Mouse (Mus musculus) limb, embryonic 13.5 days (tissue): ENCODE data around the gene Orai3. TPM values are rescaled to one million over a fixed set of nuclear protein-coding genes. Genes with fewer than 3 reads are reported as not detected.

ENCODE experiments used
- ATAC-seq: fragments of 200-750 bp; cut with Nextera tagmentation; 2 replicates; pipeline ENCODE4 v1.8.0; 2017; ENCODE audit warnings: low read depth, moderate number of reproducible peaks, moderate TSS enrichment; ENCODE audit not compliant: low FRiP score
- H3K27ac ChIP-seq: fragments of 300-500 bp; sonication (generic); 2 replicates; pipeline ENCODE4 v1.5.1; 2015; ENCODE audit warnings: inconsistent platforms, mild to moderate bottlenecking, moderate library complexity
- H3K27me3 ChIP-seq: fragments of 300-500 bp; sonication (generic); 2 replicates; pipeline ENCODE4 v1.6.1; 2015; ENCODE audit warnings: mild to moderate bottlenecking, inconsistent platforms
- H3K36me3 ChIP-seq: fragments of 300-500 bp; sonication (generic); 2 replicates; pipeline ENCODE4 v1.6.1; 2015; ENCODE audit warnings: inconsistent platforms, mild to moderate bottlenecking, moderate library complexity
- H3K4me1 ChIP-seq: fragments of 300-500 bp; sonication (generic); 2 replicates; pipeline ENCODE4 v1.6.1; 2015; ENCODE audit warnings: inconsistent platforms
- H3K4me2 ChIP-seq: fragments of 300-500 bp; sonication (generic); replicated peaks from 2 replicates; pipeline ENCODE4 v1.6.1; 2015; ENCODE audit warnings: inconsistent platforms, mild to moderate bottlenecking, moderate library complexity
- H3K4me3 ChIP-seq: fragments of 300-500 bp; sonication (generic); 2 replicates; pipeline ENCODE4 v1.5.1; 2015; ENCODE audit warnings: moderate library complexity, mild to moderate bottlenecking, inconsistent platforms
- H3K9ac ChIP-seq: fragments of 300-500 bp; sonication (generic); 2 replicates; pipeline ENCODE4 v1.6.1; 2015; ENCODE audit warnings: mild to moderate bottlenecking, inconsistent platforms
- H3K9me3 ChIP-seq: fragments of 300-500 bp; sonication (generic); 2 replicates; pipeline ENCODE4 v1.6.1; 2016; ENCODE audit warnings: inconsistent platforms
- WGBS: fragments of 180-500 bp; shearing (Covaris S2); methylation state at CpG from one replicate; pipeline ENCODE4 v1.1.7; 2015; 5-methylcytosine and 5-hydroxymethylcytosine counted together
- polyA plus RNA-seq: library from polyadenylated mRNA; unstranded; fragments of >200 nt; fragmentation: Nextera tagmentation; extraction: Ambion mirVana; gene quantifications from 2 replicates; pipeline ENCODE4 v1.2.1, GENCODE M21; 2015

The Orai3 gene
- polyA plus RNA-seq, 1 experiment from 2014 or later: 20.1 TPM

DNA sequence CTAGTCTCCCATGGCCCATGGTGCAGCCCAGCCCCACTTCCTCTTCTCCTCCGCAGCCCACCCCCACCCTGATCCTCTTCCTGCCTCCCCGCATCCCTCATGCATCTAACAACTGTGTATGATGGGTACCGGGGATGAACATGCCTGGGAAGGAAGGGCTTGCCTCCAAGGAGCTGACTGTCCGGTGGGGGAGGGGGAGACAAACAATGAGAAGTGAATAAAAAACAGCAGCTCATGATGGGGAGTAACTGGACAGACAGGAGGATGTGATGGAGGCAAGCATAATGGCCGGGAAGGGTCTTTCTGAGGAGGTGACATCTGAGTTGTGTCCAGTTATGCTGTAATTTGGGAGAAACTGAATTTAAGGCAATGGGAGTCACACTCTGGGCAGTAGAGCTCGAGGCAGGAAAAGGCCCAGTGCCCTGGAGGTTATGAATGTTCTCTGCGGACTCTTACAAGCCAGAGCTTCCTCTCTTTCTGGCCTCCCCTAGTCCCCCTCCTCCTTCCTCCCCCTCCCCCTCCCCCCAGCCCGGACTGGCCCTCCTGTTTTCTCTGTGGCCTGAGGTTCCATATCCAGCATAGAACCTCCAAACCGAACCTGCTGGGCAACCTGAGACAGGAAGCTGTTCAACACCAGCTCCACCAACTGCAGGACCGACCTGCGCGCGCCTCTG lies 51.4 kb downstream of the Orai3 start:
- H3K9me3 ChIP-seq: no peaks in the 10 kb centered on the region
- H3K4me2 ChIP-seq: no peak overlapping the region
- peaks cover 7% of the 10 kb centered on the region for H3K36me3 ChIP-seq
- peaks cover 28% of the 10 kb centered on the region for H3K4me1 ChIP-seq
- H3K4me3 ChIP-seq: no peak overlapping the region
- ATAC-seq: no peak
- H3K9ac ChIP-seq: no peak overlapping the region
- H3K27ac ChIP-seq: no peak overlapping the region; the same call in 1 of the 2 replicates
- 60% methylated on average over 13 of the region's 13 CpGs for WGBS
- no peaks in the 10 kb centered on the region for H3K27me3 ChIP-seq

DNA sequence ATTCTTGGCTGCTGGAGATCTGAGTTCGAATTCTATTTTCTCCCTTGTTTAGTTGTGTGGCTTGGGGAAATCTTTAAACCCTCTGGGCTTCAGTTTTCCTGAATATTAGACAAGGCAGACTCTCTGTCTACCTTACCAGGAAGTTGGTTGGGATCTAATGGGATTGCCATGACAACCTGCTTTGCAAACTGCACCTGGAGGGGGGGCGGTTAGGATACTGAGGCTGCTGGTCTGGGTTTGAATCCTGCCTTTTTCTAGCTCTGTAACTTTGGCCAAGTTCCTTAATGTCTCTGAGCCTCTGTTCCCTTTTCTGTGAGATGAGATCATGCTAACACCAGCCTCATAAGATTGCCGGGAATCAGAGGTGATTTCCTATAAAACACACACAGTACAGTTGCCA lies 52.9 kb downstream of the Orai3 start:
- Histone ChIP-seq H3K4me1 (peaks cover 25% of the 10 kb centered on the region), H3K9me3 (no peaks in the 10 kb centered on the region), H3K27ac (no peak overlapping the region), H3K4me3 (no peak overlapping the region), H3K36me3 (peaks cover 6% of the 10 kb centered on the region), H3K27me3 (no peaks in the 10 kb centered on the region), H3K4me2 (peak overlapping the region; percentile 82), H3K9ac (no peak overlapping the region)
- no peak for ATAC-seq
- 80% methylated on average over 3 of the region's 3 CpGs for WGBS

DNA sequence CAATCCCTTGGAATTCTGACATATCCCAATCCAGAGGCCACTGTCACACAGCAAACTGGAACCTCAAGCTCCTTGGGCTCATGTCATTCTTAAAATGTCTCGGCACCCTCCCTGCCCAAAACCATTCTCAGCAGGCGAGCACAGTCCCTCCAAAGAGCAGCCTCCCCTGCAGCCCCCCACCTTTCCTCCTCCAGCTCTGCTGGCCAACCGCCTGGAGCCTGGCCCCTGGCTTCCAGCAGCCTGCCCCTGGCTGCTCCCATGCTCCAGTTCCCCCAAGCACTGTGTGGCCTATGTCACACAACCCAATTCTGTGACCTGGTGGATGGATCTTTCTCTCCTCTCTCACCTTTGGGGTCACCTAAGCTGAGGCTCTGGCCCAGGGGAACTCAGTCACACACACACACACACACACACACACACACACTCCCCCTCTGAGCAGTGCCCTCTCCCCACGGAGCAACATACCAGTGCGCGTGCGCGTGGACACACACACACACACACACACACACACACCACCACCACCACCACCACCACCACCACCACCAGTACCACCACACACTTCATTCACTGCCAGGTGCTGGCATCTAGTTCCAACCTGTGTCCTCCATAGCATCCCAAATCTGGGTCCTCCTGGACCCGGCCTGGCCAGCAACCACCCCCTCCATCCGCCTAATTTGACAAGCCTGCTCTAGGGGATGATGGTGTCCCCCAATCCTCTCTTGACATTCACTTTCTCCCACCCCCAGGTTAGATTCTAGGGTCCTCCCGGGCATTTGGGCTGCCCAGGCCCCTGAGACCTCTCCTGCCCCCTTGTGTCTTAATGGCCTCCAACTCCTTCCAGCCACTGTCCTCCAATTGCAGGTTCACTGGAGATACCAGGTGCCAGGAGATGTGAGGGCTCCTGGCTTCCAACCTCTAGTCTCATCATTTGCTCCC lies 53.9 kb downstream of the Orai3 start:
- no peaks in the 10 kb centered on the region for H3K27me3 ChIP-seq
- no peaks in the 10 kb centered on the region for H3K36me3 ChIP-seq
- peak overlapping the region; percentile 82 for H3K4me2 ChIP-seq
- H3K4me1 ChIP-seq: peaks cover 25% of the 10 kb centered on the region
- peak; percentile 16; the same call in 1 of the 2 replicates for ATAC-seq
- H3K4me3 ChIP-seq: peak overlapping the region; percentile 71
- peak overlapping the region; percentile 81 for H3K9ac ChIP-seq
- peak overlapping the region; percentile 77; the same call in 1 of the 2 replicates for H3K27ac ChIP-seq
- WGBS: 60% methylated on average over 11 of the region's 11 CpGs
- no peaks in the 10 kb centered on the region for H3K9me3 ChIP-seq

DNA sequence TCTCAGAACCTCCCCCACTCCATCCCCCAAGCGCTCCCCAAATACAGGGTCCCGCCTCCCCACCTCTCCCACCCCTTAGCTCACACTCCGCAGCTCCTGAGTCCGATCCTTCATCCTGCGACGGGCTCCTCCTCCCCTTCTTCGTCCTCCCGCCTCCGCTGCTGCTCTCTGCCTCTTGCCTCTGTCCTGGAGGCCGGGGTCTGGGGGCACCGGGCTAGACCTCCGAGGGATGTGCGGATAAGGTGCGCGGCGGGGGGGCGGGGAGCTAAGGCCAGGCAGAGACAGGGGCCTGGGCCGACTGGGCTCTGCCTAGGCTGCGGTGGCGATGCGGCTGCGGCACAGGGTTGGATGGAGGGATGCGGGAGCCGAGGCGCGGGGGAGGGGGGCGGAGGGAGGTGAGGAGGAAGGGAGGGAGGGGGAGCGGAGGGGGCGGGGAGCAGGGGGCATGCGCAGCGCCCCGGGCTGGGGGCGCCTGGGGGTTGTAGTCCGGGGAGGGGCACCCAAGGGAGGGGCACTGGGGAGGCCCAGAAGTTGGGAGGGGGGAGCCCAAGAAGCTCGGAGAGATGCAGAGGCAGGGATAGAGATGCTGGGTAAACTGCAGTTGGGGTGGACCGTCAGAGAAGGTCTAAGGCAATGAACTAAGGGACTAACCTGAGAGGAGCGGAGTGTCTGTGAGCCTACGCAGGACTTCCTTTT lies 54.7 kb downstream of the Orai3 start, which contains the start of the genes Stx4a and Stx1b:
Stx4a (plus strand) TSS at position 119 of the 696 bp plus-strand sequence.
Stx1b (minus strand) TSS at position 374 of the 696 bp plus-strand sequence.
- Histone ChIP-seq H3K4me3 (peak within 1 kb of the TSS; percentile 71), H3K4me1 (peaks cover 25% of the 10 kb centered on the region), H3K4me2 (peak within 1 kb of the TSS; percentile 82), H3K9me3 (no peaks in the 10 kb centered on the region), H3K36me3 (no peaks in the 10 kb centered on the region), H3K9ac (peak within 1 kb of the TSS; percentile 81), H3K27ac (peak within 1 kb of the TSS; percentile 77; the same call in 1 of the 2 replicates), H3K27me3 (no peaks in the 10 kb centered on the region)
- ATAC-seq: peak; percentile 77
- 3% methylated on average over 29 of the region's 38 CpGs for WGBS

Other genes starting within 250 kb of the Orai3 start
- gene Tmem265, start 208.4 kb upstream of the Orai3 start, polyA plus RNA-seq: 6.4 and 8.8 TPM in 2 replicates
- gene Phkg2, start 196.5 kb upstream of the Orai3 start, polyA plus RNA-seq: 39.0 and 42.2 TPM in 2 replicates
- gene Ccdc189, start 181.2 kb upstream of the Orai3 start, polyA plus RNA-seq: 9.2 and 9.6 TPM in 2 replicates
- gene Rnf40, start 181.0 kb upstream of the Orai3 start, polyA plus RNA-seq: 51.6 and 54.9 TPM in 2 replicates
- 16.2 and 19.2 TPM in 2 replicates for gene Zfp629, start 154.0 kb upstream of the Orai3 start, polyA plus RNA-seq
- 82.3 and 85.8 TPM in 2 replicates for gene Bcl7c, start 60.9 kb upstream of the Orai3 start, polyA plus RNA-seq
- gene Ctf1, start 57.1 kb upstream of the Orai3 start, polyA plus RNA-seq: 28.3 and 31.6 TPM in 2 replicates
- gene Ctf2, start 37.6 kb upstream of the Orai3 start, polyA plus RNA-seq: 0.46 and 0.50 TPM in 2 replicates
- gene Fbxl19, start 25.3 kb upstream of the Orai3 start, polyA plus RNA-seq: 6.7 TPM in 2 replicates
- gene Setd1a, start 6.9 kb downstream of the Orai3 start, polyA plus RNA-seq: 28.1 and 30.8 TPM in 2 replicates
- not detected in 2 replicates for gene Gm49388, start 15.8 kb downstream of the Orai3 start, polyA plus RNA-seq
- 11.2 and 11.3 TPM in 2 replicates for gene Hsd3b7, start 30.8 kb downstream of the Orai3 start, polyA plus RNA-seq
- 53.2 and 55.6 TPM in 2 replicates for gene Stx4a, start 54.5 kb downstream of the Orai3 start, polyA plus RNA-seq
- 7.7 and 8.1 TPM in 2 replicates for gene Stx1b, start 54.7 kb downstream of the Orai3 start, polyA plus RNA-seq
- gene Zfp646, start 106.4 kb downstream of the Orai3 start, polyA plus RNA-seq: 10.5 and 11.6 TPM in 2 replicates
- gene Zfp668, start 107.0 kb downstream of the Orai3 start, polyA plus RNA-seq: 23.0 and 24.4 TPM in 2 replicates
- 1.9 and 2.1 TPM in 2 replicates for gene Prss53, start 121.2 kb downstream of the Orai3 start, polyA plus RNA-seq
- not detected in 2 replicates for gene Gm21974, start 125.6 kb downstream of the Orai3 start, polyA plus RNA-seq
- 159 and 174 TPM in 2 replicates for gene Vkorc1, start 125.8 kb downstream of the Orai3 start, polyA plus RNA-seq
- gene Bckdk, start 134.3 kb downstream of the Orai3 start, polyA plus RNA-seq: 84.9 and 85.3 TPM in 2 replicates
- gene Kat8, start 142.7 kb downstream of the Orai3 start, polyA plus RNA-seq: 44.2 and 47.8 TPM in 2 replicates
- gene Prss8, start 160.3 kb downstream of the Orai3 start, polyA plus RNA-seq: 4.4 and 5.7 TPM in 2 replicates
- gene Prss36, start 176.9 kb downstream of the Orai3 start, polyA plus RNA-seq: 9.6 and 11.9 TPM in 2 replicates
- gene Fus, start 197.6 kb downstream of the Orai3 start, polyA plus RNA-seq: 542 and 587 TPM in 2 replicates
- 22.5 and 27.7 TPM in 2 replicates for gene Pycard, start 224.1 kb downstream of the Orai3 start, polyA plus RNA-seq
- 1.7 and 1.8 TPM in 2 replicates for gene Trim72, start 234.1 kb downstream of the Orai3 start, polyA plus RNA-seq